Mouse (Mus musculus): ENCODE results near the gene Nanog. TPM values are rescaled to one million over a fixed set of nuclear protein-coding genes. Genes with fewer than 3 reads are reported as not detected.

Gene Nanog
- not detected for polyA plus RNA-seq (2017; shearing (Covaris generic))

DNA sequence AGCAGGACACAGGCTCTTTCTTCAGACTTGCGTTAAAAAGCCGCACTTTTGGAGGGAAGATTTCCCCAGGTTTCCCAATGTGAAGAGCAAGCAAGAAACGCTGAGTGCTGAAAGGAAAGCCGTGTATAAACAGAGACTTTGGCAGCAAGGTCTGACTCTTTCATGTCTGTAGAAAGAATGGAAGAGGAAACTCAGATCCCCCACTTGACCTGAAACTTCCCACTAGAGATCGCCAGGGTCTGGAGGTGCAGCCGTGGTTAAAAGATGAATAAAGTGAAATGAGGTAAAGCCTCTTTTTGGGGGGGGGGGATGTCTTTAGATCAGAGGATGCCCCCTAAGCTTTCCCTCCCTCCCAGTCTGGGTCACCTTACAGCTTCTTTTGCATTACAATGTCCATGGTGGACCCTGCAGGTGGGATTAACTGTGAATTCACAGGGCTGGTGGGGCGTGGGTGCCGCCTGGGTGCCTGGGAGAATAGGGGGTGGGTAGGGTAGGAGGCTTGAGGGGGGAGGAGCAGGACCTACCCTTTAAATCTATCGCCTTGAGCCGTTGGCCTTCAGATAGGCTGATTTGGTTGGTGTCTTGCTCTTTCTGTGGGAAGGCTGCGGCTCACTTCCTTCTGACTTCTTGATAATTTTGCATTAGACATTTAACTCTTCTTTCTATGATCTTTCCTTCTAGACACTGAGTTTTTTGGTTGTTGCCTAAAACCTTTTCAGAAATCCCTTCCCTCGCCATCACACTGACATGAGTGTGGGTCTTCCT lies at the start of gene Nanog:
Gene Nanog (plus strand): TSS at position 454 of the 765 bp plus-strand sequence.

Other genes with a start within 250 kb of the Nanog start
- gene Rimklb, start 208.7 kb upstream of the Nanog start, polyA plus RNA-seq (2017; shearing (Covaris generic)) = 0.06 TPM
- not detected for gene Mfap5, start 201.6 kb upstream of the Nanog start, polyA plus RNA-seq (2017; shearing (Covaris generic))
- gene Aicda, start 153.7 kb upstream of the Nanog start, polyA plus RNA-seq (2017; shearing (Covaris generic)) = 0.66 TPM
- gene Apobec1, start 105.0 kb upstream of the Nanog start, polyA plus RNA-seq (2017; shearing (Covaris generic)) = 34.3 TPM
- not detected for gene Gdf3, start 97.4 kb upstream of the Nanog start, polyA plus RNA-seq (2017; shearing (Covaris generic))
- gene Dppa3, start 81.1 kb upstream of the Nanog start, polyA plus RNA-seq (2017; shearing (Covaris generic)) = not detected
- 134 TPM for gene Slc2a3, start 94.2 kb downstream of the Nanog start, polyA plus RNA-seq (2017; shearing (Covaris generic))
- gene Foxj2, start 112.4 kb downstream of the Nanog start, polyA plus RNA-seq (2017; shearing (Covaris generic)) = 8.9 TPM
- not detected for gene C3ar1, start 148.7 kb downstream of the Nanog start, polyA plus RNA-seq (2017; shearing (Covaris generic))
- gene Necap1, start 167.0 kb downstream of the Nanog start, polyA plus RNA-seq (2017; shearing (Covaris generic)) = 39.8 TPM
- 0.62 TPM for gene Clec4a1, start 214.4 kb downstream of the Nanog start, polyA plus RNA-seq (2017; shearing (Covaris generic))
- 2.5 TPM for gene Clec4a3, start 245.0 kb downstream of the Nanog start, polyA plus RNA-seq (2017; shearing (Covaris generic))